Mouse (Mus musculus) lung, embryonic 15.5 days (tissue): ENCODE measurements at regions not wholly inside any gene's neighbourhood (a gene's known extent, or its start where the extent isn't known, plus 50 kb on each side); places are given as distances from the start of the nearest gene placed in this dataset.
A peak's percentile ranks its signal among the peaks of the same experiment; 100 is the strongest.

Experiments used
- ATAC-seq: fragments of 200-750 bp; cut with Nextera tagmentation; 2 replicates; pipeline ENCODE4 v1.8.0; 2017; ENCODE audit warnings: moderate number of reproducible peaks, borderline replicate concordance; ENCODE audit not compliant: low FRiP score, low TSS enrichment; ENCODE audit errors: extremely low read depth
- H3K27ac ChIP-seq: fragments of 300-500 bp; sonication (generic); 2 replicates; pipeline ENCODE4 v1.5.1; 2015; ENCODE audit warnings: moderate library complexity, mild to moderate bottlenecking, inconsistent platforms
- H3K27me3 ChIP-seq: fragments of 300-500 bp; sonication (generic); 2 replicates; pipeline ENCODE4 v1.6.1; 2015; ENCODE audit warnings: inconsistent platforms
- H3K36me3 ChIP-seq: fragments of 300-500 bp; sonication (generic); 2 replicates; pipeline ENCODE4 v1.6.1; 2015; ENCODE audit warnings: inconsistent platforms
- H3K4me1 ChIP-seq: fragments of 300-500 bp; sonication (generic); 2 replicates; pipeline ENCODE4 v1.6.1; 2015; ENCODE audit warnings: inconsistent platforms
- H3K4me2 ChIP-seq: fragments of 300-500 bp; sonication (generic); 2 replicates; pipeline ENCODE4 v1.6.1; 2015; ENCODE audit warnings: inconsistent platforms, mild to moderate bottlenecking, moderate library complexity
- H3K4me3 ChIP-seq: fragments of 300-500 bp; sonication (generic); 2 replicates; pipeline ENCODE4 v1.5.1; 2015; ENCODE audit warnings: mild to moderate bottlenecking, inconsistent platforms
- H3K9ac ChIP-seq: fragments of 300-500 bp; sonication (generic); 2 replicates; pipeline ENCODE4 v1.6.1; 2015; ENCODE audit warnings: inconsistent platforms
- H3K9me3 ChIP-seq: fragments of 300-500 bp; sonication (generic); 2 replicates; pipeline ENCODE4 v1.6.1; 2016; ENCODE audit warnings: inconsistent platforms
- WGBS: fragments of 180-500 bp; shearing (Covaris S2); methylation state at CpG from one replicate; pipeline ENCODE4 v1.1.7; 2015; 5-methylcytosine and 5-hydroxymethylcytosine counted together

DNA sequence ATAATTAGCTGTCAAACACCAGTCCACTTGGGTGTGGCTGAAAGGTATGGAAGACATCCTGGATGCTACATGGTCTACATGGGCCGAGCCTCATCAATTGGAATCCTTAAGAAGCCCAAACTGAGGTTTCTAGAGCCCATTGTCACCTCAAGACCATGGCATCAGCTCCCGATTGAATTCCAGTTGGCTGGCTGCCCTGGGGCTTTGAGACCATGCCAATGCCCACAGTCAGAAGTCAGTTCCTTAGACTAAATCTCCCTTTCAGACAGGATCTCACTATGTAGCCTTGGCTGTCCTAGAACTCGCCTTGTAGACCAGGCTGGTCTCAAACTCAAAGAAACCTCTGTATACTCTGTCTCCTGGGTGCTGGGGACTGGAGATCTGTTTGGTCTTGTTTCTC is 423.8 kb downstream of the Med13l start:
- Histone ChIP-seq H3K36me3 (no peaks in the 10 kb centered on the region), H3K9ac (no peak overlapping the region), H3K4me1 (peaks cover 10% of the 10 kb centered on the region; the same call in 1 of the 2 replicates), H3K4me2 (no peak overlapping the region), H3K9me3 (no peaks in the 10 kb centered on the region), H3K4me3 (no peak overlapping the region), H3K27me3 (no peaks in the 10 kb centered on the region), H3K27ac (no peak overlapping the region)
- whole genome bisulfite sequencing, result 79% methylated on average over 3 of the region's 3 CpGs
- ATAC-seq, result no peak

- no peak overlapping the region for H3K4me2 ChIP-seq
- 61% methylated on average over 9 of the region's 9 CpGs for WGBS
- no peak for ATAC-seq
- no peaks in the 10 kb centered on the region for H3K27me3 ChIP-seq
- no peak overlapping the region for H3K4me3 ChIP-seq
- no peak overlapping the region for H3K9ac ChIP-seq
- H3K9me3 ChIP-seq, result no peaks in the 10 kb centered on the region
- no peak overlapping the region for H3K27ac ChIP-seq
- H3K36me3 ChIP-seq, result no peaks in the 10 kb centered on the region
- H3K4me1 ChIP-seq, result peaks cover 10% of the 10 kb centered on the region; the same call in 1 of the 2 replicates
Observed at GRCm38 (mm10) chr5:118984797-118985408, 424.4 kb downstream of the Med13l start.

DNA sequence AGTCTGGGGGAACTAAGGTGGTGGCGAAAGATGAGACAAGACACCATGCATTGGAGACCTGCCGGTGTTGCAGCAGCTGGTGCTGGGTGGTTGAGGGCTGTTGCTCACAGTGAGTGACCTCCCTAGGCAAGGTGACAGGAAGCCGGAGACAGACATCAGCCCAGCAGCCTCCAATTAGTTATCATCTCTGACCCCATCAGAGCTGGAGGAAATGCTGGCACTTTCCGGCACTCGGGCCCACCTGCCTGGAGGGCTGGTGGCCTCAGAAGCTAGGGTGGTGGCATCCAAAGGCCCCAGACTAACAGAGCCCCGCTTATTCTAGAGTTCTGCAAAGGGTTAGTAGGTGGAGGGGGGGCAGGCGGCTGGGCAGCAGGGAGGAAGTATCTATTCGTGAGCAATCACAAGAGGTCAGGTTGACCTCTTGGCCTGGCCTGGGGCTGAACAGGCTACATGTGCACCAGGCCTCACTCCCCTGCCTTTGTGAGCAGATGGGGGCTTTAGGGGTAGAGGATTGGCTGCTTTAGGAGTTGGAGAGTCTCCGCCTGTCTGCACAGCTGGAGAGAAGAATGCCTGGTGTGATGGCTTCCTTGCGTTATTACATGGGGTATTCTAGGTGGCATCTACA is 427.0 kb downstream of the Med13l start:
- no peaks in the 10 kb centered on the region for H3K9me3 ChIP-seq
- no peaks in the 10 kb centered on the region for H3K36me3 ChIP-seq
- peaks cover 10% of the 10 kb centered on the region; the same call in 1 of the 2 replicates for H3K4me1 ChIP-seq
- no peak overlapping the region for H3K4me2 ChIP-seq
- no peak overlapping the region for H3K9ac ChIP-seq
- H3K4me3 ChIP-seq, result no peak overlapping the region
- 50% methylated on average over 10 of the region's 10 CpGs for WGBS
- no peaks in the 10 kb centered on the region for H3K27me3 ChIP-seq
- no peak overlapping the region for H3K27ac ChIP-seq
- ATAC-seq, result no peak

GRCm38 (mm10) chr5:118999124-118999523 is 438.6 kb downstream of the Med13l start:
- ATAC-seq, result no peak
- no peak overlapping the region for H3K4me3 ChIP-seq
- no peaks in the 10 kb centered on the region for H3K36me3 ChIP-seq
- H3K27ac ChIP-seq, result no peak overlapping the region
- H3K27me3 ChIP-seq, result no peaks in the 10 kb centered on the region
- 0 out of 2 replicates have a peak, but pooled peaks cover 12% of the 10 kb centered on the region for H3K4me1 ChIP-seq
- 13% methylated on average over 15 of the region's 15 CpGs for WGBS
- no peak overlapping the region for H3K4me2 ChIP-seq
- no peaks in the 10 kb centered on the region for H3K9me3 ChIP-seq
- H3K9ac ChIP-seq, result no peak overlapping the region

GRCm38 (mm10) chr5:119005825-119006471 is 445.5 kb downstream of the Med13l start:
- Histone ChIP-seq H3K9me3 (no peaks in the 10 kb centered on the region), H3K27ac (no peak overlapping the region), H3K4me3 (peak overlapping the region; percentile 31), H3K36me3 (no peaks in the 10 kb centered on the region), H3K4me2 (peak overlapping the region; percentile 75), H3K4me1 (peaks cover 9% of the 10 kb centered on the region), H3K9ac (peak overlapping the region; percentile 37), H3K27me3 (peaks cover 6% of the 10 kb centered on the region; the same call in 1 of the 2 replicates)
- 3% methylated on average over 34 of the region's 34 CpGs for WGBS
- ATAC-seq, result peak; percentile 37; the same call in 1 of the 2 replicates

- WGBS, result 55% methylated on average over 14 of the region's 14 CpGs
- Histone ChIP-seq H3K4me2 (no peak overlapping the region), H3K4me3 (no peak overlapping the region), H3K4me1 (peaks cover 9% of the 10 kb centered on the region), H3K9ac (no peak overlapping the region), H3K27me3 (peaks cover 6% of the 10 kb centered on the region; the same call in 1 of the 2 replicates), H3K36me3 (no peaks in the 10 kb centered on the region), H3K27ac (0 out of 2 replicates have a peak overlapping the region, but pooled peaks have one; percentile 20), H3K9me3 (peaks cover 3% of the 10 kb centered on the region; the same call in 1 of the 2 replicates)
- no peak for ATAC-seq
Observed at GRCm38 (mm10) chr5:119010048-119010447, 449.6 kb downstream of the Med13l start.

- Histone ChIP-seq H3K36me3 (no peaks in the 10 kb centered on the region), H3K4me2 (no peak overlapping the region), H3K9me3 (peaks cover 3% of the 10 kb centered on the region; the same call in 1 of the 2 replicates), H3K27me3 (no peaks in the 10 kb centered on the region), H3K4me3 (no peak overlapping the region), H3K9ac (no peak overlapping the region), H3K27ac (no peak overlapping the region), H3K4me1 (no peaks in the 10 kb centered on the region)
- WGBS, result 89% methylated on average over 5 of the region's 5 CpGs
- ATAC-seq, result no peak
Observed at GRCm38 (mm10) chr5:119015181-119015580, 454.7 kb downstream of the Med13l start.

DNA sequence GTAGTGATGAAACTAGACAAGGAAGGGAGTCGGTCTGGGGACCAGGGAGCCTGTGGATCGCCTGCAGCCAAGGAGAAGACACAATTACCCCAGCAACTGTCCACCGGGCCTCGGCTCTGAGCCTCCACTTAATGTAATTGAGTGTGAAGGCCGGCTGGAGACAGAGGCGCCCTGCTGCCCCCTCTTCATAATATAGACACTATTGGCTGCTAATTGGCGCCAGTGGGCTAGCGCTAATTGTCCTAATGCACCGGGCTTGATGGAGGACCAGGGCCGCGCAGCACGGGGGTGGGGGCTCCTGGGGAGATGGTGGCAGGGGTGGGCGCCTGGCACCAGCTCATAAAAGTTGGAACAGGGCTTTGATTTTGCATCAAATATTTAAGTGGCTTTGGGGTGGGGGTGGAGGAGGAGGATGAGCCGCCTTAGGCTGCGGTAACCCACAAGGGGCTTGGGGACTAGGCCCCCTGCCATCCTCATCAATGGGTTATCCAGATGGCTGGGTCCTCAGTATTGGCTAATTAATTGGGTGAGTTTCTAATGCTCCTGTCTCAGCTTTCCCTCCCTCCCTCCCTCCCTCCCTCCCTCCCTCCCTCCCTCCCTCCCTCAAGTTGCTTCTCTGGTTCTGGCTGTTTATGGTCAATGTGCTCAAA is 455.3 kb downstream of the Med13l start:
- no peaks in the 10 kb centered on the region for H3K4me1 ChIP-seq
- no peak overlapping the region for H3K9ac ChIP-seq
- no peak overlapping the region for H3K27ac ChIP-seq
- H3K4me2 ChIP-seq, result no peak overlapping the region
- H3K36me3 ChIP-seq, result no peaks in the 10 kb centered on the region
- peaks cover 3% of the 10 kb centered on the region; the same call in 1 of the 2 replicates for H3K9me3 ChIP-seq
- no peak overlapping the region for H3K4me3 ChIP-seq
- H3K27me3 ChIP-seq, result no peaks in the 10 kb centered on the region
- WGBS, result 40% methylated on average over 15 of the region's 15 CpGs
- no peak for ATAC-seq

- Histone ChIP-seq H3K27me3 (no peaks in the 10 kb centered on the region), H3K9me3 (peaks cover 3% of the 10 kb centered on the region; the same call in 1 of the 2 replicates), H3K4me2 (no peak overlapping the region), H3K9ac (no peak overlapping the region), H3K4me1 (no peaks in the 10 kb centered on the region), H3K27ac (no peak overlapping the region), H3K36me3 (no peaks in the 10 kb centered on the region), H3K4me3 (no peak overlapping the region)
- no peak for ATAC-seq
- 30% methylated on average over 4 of the region's 4 CpGs for WGBS
Observed at GRCm38 (mm10) chr5:119016420-119016819, 455.9 kb downstream of the Med13l start.

GRCm38 (mm10) chr5:119023947-119024346 is 463.5 kb downstream of the Med13l start:
- Histone ChIP-seq H3K9ac (no peak overlapping the region), H3K4me3 (no peak overlapping the region), H3K9me3 (no peaks in the 10 kb centered on the region), H3K4me2 (no peak overlapping the region), H3K36me3 (no peaks in the 10 kb centered on the region), H3K4me1 (0 out of 2 replicates have a peak, but pooled peaks cover 4% of the 10 kb centered on the region), H3K27ac (no peak overlapping the region), H3K27me3 (no peaks in the 10 kb centered on the region)
- 45% methylated on average over 8 of the region's 8 CpGs for WGBS
- no peak for ATAC-seq

- WGBS, result 82% methylated on average over 5 of the region's 5 CpGs
- 0 out of 2 replicates have a peak, but pooled peaks cover 1% of the 10 kb centered on the region for H3K4me1 ChIP-seq
- no peaks in the 10 kb centered on the region for H3K36me3 ChIP-seq
- ATAC-seq, result no peak
- H3K27ac ChIP-seq, result no peak overlapping the region
- no peak overlapping the region for H3K4me2 ChIP-seq
- no peaks in the 10 kb centered on the region for H3K9me3 ChIP-seq
- H3K9ac ChIP-seq, result no peak overlapping the region
- no peak overlapping the region for H3K4me3 ChIP-seq
- H3K27me3 ChIP-seq, result no peaks in the 10 kb centered on the region
Observed at GRCm38 (mm10) chr5:119032051-119032450, 471.6 kb downstream of the Med13l start.
